Mouse (Mus musculus) ES-E14 (cell line): ENCODE measurements around the gene Lgi1.

Experiments
- CHD2 ChIP-seq: IDR thresholded peaks from 2 replicates; pipeline ENCODE4 v1.6.1; 2014; ENCODE audit warnings: mild to moderate bottlenecking, low read depth, low read length, inconsistent platforms
- ZNF384 ChIP-seq: IDR thresholded peaks from 2 replicates; pipeline ENCODE4 v1.6.1; 2012; ENCODE audit warnings: low read depth, low read length, inconsistent platforms

DNA sequence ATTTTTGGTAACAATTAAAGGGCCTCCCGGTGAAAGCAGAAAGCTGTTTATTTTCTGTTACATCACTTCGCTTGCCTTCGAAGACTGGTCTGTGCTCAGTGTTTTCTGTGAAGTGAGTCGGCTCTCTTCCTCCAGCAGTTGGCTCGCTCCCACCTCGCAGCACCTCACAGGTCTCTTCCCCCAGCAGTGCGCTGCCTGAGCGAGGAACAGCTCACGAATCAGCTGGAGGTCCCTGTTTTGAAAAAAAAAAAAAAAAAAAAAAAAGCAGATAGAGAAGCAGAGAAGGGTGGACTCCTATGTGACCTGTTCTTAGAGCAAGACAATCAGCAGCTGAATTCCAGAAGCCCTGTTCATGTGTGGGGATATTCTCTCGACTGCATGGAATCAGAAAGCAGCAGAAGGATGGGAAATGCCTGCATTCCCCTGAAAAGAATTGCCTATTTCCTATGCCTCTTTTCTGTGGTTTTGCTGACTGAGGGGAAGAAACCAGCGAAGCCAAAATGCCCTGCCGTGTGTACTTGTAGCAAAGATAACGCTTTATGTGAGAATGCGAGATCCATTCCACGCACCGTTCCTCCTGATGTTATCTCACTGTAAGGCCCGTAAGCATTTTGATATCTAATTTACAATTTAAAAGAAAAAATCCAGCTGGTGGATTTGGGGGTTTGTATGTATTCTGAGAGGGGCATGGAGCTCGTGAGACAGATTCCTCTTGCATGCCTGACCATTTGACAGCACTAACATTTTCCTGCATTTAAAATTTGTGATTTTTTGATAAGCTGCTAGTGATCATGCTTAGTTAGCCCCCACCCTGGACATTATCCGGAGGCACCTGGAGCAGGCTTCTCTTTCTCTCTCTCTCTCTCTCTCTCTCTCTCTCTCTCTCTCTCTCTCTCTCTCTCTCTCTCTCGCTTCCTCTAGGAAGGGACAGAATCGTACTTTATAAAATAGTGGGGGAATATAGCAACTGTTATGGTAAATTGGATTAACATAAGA is at the start of gene Lgi1:
- TF ChIP-seq CHD2 (no peak), ZNF384 (peak; percentile 60; the same call in 1 of the 2 replicates)
